Mouse (Mus musculus) ovary, postnatal 10 days (tissue): ENCODE results near the gene Crip3.
A peak's percentile ranks its signal among the peaks of the same experiment; 100 is the strongest.

Source experiments
- DNase-seq: peaks from one replicate; pipeline ENCODE4 v3.0.0; 2022; ENCODE audit warnings: low spot score

The Crip3 gene

DNA sequence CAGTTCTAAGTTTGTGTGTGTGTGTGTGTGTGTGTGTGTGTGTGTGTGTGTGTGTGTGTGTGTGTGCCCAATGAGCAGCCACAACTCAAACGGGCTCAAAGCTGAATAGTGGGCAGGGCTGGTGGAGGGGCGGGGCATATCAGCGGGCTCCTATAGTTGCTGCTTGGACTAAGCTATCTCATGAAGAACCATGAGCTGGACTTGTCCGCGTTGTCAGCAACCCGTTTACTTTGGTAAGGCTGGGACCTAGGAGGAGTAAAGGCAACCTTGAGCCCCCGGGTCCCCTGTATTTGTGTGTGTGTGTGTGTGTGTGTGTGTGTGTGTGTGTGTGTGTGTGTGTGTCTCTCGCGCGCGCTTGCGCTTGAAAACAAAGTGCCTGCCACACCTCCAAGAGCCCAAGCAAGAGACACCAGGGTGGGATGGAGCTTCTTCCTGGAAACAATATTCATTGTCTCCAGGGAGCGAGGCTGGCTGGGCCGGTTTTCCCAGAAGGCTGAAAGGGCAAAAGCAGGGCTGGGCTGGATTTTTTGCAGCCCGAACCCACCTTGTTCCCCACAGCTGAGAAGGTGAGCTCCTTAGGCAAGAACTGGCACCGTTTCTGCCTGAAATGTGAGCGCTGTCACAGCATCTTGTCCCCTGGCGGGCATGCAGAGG is at the start of gene Crip3:
Gene Crip3, plus strand, starts transcription at position 166 of the 654 bp plus-strand sequence.
- no peak for DNase-seq

- peak; percentile 94 for DNase-seq
Measured at GRCm38 (mm10) chr17:46383294-46384060, 45.2 kb upstream of the Crip3 start, which contains the start of gene Zfp318. TSS of gene Zfp318 (plus strand) at chr17:46383731.

DNA sequence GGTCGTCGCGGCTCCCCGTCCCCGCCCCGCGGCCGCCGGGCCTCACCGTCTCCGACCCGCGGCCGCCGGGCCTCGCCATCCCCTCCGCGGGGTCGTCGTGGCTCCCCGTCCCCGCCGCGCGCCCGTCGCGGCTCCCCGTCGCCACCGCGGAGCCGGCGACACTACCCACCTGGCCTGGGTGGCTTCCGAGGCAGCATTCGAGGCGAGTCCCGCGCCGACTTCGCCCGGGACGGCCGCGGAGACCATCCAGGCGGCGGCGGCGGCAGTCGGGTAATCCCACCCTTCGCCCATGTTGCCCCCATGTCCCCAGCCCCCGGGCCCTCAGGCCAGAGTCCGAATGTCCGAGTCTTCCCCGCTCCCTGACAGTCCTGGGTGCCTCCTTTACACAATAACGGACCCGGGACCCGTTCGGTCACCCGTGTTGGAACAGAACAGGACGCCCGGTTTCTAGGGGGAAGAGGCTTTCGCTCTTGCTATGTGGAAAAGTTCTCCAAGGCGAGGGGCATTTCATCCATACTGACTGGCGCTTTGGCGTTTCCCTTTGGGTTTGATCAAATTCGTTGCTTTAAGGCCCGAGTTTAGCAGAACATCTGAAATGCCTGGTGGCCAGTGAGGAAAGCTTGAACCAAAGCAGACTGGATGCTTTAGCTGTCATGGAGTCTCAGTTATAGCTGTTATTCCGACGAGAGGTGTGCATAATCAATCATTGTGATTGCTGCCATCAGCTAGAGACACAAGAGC is 44.5 kb upstream of the Crip3 start:
- peak; percentile 31 for DNase-seq

DNA sequence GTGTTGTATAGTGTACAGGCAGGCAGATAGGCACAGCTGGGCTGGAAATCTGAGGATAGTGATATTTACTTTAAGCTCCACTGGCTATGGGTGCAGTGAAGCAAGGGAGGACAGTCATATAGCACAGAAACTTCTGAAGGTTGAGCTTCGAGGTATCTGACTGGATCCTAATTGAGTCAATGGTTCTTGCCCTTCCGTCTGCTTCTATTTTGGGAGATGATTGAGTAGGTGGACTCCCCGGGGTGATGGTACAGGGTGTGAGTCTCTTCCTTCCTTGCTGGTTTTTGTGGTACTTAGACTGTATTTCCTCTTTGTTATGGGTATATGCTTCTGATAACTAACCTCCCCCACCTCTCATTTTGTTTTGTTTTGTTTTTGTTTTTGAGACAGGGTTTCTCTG is 40.5 kb upstream of the Crip3 start:
- DNase-seq = no peak

DNA sequence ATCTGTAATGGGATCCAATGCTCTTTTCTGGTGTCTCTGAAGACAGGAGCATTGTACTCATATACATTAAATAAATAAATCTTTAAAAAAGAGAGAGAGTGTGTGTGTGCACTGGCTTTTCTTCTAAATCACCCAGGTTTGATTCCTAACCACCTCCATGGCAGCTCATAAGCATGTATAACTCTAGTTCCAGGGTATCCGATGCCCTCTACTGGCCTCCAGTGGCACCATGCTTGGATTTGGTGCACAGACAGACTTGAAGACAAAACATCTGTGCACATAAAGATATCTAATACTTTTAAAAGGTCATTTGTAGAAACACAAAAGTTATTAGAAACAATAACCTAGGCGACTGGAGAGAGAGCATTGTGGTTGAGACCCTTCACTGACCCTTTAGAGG is 35.7 kb upstream of the Crip3 start:
- no peak for DNase-seq

- DNase-seq = no peak
Measured at GRCm38 (mm10) chr17:46394631-46395030, 34.1 kb upstream of the Crip3 start.

GRCm38 (mm10) chr17:46408478-46408877 is 20.2 kb upstream of the Crip3 start:
- no peak for DNase-seq

DNA sequence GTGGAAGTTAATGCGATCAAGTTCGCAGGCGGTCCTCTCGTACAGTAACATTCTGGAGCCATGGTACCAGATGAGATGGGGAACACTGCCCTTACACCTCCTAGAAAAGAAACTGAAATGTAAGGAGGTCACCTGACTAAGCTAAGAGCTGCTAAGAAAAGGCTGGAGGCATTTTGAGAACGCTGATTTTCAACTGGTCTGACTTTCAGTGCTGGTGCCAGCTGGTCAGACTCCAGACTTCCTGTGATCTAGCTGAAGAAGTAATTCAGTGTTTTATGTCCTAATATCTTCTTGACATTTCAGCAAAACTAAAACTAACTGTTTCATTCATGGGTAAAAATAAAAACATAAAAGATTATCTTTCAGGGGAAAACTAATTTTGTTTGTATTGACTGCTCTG is 10.1 kb upstream of the Crip3 start:
- no peak for DNase-seq

DNA sequence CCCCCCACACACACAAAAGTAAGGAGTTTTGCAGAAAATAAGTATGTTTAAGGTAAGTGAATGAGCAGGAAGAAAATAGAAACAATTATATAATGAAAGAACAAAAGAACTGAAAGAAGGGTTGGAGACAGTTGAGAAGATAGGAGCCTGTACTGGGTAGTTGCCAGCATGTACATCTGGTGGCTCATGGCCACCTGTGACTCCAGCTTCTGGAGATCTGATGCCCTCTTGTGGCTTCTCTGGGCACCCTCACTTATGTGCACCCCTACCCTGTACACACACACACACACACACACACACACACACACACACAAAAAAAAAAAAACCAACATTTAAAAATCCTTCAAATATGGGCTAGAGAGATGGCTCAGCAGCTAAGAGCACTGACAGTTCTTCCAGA is 9.0 kb upstream of the Crip3 start:
- DNase-seq = no peak

DNA sequence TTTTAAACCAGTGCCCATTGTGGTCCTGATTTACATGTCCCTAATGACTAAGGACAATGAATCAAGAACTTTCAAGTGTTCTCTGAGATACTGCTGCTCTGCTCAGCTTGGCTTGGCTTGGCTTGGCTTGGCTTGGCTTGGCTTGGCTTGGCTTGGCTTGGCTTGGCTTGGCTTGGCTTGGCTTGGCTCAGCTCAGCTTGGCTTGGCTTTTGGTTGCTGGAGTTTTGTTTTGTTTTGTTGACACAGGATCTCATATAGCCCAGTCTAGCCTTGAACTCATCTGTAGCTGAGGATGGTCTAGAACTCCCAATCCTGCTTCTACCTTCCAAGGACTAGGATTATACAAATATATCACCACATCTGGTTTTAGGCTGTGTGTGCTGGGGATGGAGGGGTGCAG is 2.2 kb upstream of the Crip3 start:
- DNase-seq = no peak

DNA sequence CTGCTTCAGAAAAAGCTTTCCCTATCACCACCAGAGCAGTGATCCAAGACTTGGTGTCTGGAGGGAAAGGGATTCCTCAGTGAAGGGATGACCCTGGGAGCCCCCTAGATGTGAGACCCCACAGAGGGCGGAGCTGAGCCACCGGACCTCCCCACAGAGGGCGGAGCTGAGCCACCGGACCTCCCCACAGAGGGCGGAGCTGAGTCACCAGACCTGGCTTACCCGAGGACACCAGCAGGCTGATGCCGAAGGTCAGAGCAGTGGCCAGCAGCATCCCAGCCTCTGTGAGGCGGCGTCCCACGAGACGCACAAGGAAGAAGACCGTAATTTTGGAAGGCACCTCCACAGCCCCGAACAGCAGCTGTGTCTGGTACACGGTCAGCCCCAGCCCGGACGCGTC is 4.9 kb downstream of the Crip3 start:
- DNase-seq = no peak

- no peak for DNase-seq
Measured at GRCm38 (mm10) chr17:46436672-46437366, 8.1 kb downstream of the Crip3 start.

DNA sequence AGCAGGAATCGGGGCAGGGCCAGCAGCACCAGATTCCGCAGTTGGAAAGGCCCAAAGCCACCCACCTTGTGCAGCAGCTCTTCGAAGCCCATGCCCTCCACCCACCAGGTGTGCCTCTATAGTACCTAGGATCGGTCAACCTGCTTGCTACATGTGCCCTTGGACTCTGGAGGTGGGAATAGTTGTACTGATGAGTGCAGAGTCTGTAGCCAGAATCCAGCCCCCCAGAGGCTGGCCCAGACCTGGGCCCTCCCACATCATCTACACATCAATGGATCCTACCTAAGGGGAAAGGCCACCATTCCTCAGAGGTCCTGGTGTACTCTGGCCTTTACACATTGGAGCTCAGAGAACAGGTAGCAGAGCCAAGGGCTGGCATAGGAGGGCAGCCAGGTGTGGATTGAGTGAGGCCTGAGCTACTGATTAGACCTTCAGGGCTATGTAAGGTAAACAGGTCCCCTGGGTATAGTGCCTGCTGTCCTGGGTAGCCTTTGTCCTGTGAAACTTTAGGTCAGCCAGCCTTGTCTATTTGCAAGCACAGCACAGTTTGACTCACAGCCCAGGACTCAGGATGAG is 9.7 kb downstream of the Crip3 start, which contains the start of gene Slc22a7:
Gene Slc22a7, minus strand, starts transcription at position 160 of the 576 bp plus-strand sequence.
- DNase-seq = no peak

DNA sequence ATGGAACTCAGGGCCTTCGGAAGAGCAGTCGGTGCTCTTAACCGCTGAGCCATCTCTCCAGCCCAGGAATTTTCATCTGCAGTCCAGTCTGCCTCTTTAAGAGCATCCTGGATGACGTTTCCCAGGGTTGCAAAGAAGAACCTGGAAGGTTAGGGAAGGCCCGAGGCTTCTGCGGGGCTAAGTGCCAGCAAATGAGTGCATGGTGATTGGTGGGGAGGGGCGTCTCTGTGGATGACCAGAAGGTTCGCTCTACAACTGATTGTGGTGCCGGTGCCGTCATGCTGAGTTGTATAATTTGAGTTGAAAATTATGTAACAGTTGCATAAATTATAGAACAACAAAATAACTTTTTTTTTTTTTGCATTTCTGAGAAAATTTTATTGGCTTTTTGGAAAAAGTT is 10.4 kb downstream of the Crip3 start:
- DNase-seq = no peak

- no peak for DNase-seq
Measured at GRCm38 (mm10) chr17:46444839-46445579, 16.3 kb downstream of the Crip3 start.

GRCm38 (mm10) chr17:46446264-46446663 is 17.5 kb downstream of the Crip3 start:
- no peak for DNase-seq

DNA sequence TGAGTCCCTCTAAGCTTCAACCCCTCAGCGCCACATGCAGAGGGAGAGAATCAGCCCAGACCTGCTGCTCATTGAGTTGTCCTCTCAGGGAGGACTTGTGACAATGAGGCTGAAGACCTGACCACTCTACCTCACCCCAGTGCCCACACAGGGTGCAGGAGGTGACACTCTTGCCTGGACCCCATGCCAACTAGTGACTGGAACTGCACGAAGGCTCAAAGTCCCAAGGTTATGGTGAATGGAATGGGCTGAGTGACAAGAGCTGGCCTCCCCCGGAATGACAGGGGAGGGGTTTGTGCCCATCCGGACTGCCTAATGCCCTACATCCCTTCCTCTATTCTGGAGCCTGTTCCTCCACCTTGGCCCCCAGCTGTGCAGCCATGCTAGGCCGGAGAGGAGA is 24.0 kb downstream of the Crip3 start:
- DNase-seq = no peak

DNA sequence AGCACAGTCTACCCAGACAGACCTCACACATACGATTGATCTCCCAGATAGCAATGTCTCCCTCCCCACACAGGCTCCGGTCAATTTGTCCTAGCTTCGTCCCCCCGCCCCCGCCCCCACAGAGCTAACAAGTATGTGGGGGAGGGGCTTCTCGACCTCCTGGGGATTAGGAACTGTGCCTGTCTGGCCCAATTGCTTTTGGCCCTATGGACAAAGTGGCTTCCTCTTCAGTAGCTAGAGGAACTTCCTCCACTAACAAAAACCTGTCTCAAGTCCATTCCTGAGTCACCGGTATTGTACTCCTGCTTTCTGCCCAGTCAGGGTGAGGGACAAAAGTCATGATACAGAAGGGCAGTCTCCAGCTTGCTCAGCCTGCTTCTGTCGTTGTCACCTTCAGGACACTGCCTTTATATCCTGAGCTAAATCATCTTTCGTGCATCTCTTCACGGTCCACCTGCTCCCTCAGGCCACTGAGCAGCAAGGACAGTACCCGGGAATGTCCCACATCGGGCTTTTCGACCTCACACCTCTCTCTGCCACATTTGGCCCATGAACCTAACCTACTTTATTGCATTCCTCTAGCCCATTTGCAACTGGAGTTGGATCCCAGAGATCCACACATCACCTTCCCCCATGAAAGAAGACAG is 24.7 kb downstream of the Crip3 start:
- no peak for DNase-seq

DNA sequence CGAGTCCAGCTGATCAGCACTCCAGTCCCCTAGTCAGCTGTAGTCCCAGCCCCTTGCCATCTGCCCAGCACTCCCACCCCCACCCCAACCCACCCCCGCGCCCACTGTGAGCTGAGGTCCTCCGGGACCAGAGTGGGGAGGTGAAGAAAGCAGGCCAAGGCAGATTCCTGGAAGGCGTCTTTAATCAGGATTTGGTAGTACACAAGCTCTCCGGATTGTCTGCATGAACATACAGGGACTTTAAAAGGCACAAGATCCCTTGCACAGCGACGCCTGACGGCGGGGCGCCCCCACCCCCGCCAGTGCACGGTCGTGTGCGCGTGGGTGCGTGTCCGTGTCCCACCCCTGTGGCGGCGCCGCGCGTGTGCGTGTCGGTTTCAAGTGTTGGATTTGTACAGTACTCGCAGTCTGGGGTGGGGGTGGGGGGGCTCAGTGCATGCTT is 25.3 kb downstream of the Crip3 start:
- no peak for DNase-seq

DNA sequence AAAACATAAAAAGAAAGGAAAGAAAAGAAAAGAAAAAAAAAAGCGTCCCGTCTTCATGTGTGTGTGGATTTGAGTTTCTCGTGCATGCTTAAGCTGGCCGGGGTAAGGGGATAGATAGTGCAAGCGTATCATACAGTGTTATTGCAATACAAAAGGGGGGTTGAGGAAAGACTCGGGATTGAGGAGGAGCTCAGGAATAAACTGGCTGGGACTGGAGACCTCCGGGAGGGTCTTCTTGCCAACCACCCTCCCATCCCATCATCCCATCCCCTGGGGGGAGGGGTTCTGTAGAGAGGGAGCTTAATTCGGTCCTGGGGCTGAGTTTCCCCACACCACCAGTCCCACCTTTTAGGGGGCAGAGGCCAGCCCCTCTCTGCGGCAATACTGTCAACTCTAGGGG is 25.8 kb downstream of the Crip3 start:
- DNase-seq = no peak
